Mouse (Mus musculus) small intestine, adult 2 months (tissue): ENCODE measurements around the gene Olfr1513. TPM values are rescaled to one million over a fixed set of nuclear protein-coding genes. Genes with fewer than 3 reads are reported as not detected.
"Not testable (repeated sequence)": the region's sequence is repeated elsewhere in the genome, so short reads cannot be mapped to it uniquely, and the experiment has no call there.

Experiments used
- H3K27ac ChIP-seq: fragments of 200-500 bp; 2 replicates; pipeline ENCODE4 v1.5.1; 2012; ENCODE audit warnings: low read depth, low read length, control low read depth, inconsistent platforms; ENCODE audit not compliant: insufficient read depth
- H3K27me3 ChIP-seq: fragments of 200-500 bp; 2 replicates; pipeline ENCODE4 v1.6.1; 2012; ENCODE audit warnings: mild to moderate bottlenecking, moderate library complexity, low read length, inconsistent platforms; ENCODE audit not compliant: control insufficient read depth, insufficient read depth
- H3K36me3 ChIP-seq: fragments of 200-500 bp; 2 replicates; pipeline ENCODE4 v1.6.1; 2012; ENCODE audit warnings: mild to moderate bottlenecking, low read length, control low read depth, inconsistent platforms; ENCODE audit not compliant: control insufficient read depth, insufficient read depth
- H3K4me1 ChIP-seq: fragments of 200-500 bp; 2 replicates; pipeline ENCODE4 v1.6.1; 2012; ENCODE audit warnings: low read length, inconsistent platforms, mixed read lengths; ENCODE audit not compliant: control insufficient read depth, insufficient read depth, insufficient read length
- H3K4me3 ChIP-seq: fragments of 200-500 bp; 2 replicates; pipeline ENCODE4 v1.5.1; 2012; ENCODE audit warnings: low read depth, mild to moderate bottlenecking, control low read depth, inconsistent platforms, low read length, moderate library complexity
- CTCF ChIP-seq: fragments of 200-500 bp; IDR thresholded peaks from 2 replicates; pipeline ENCODE4 v1.5.1; 2012; ENCODE audit warnings: low read depth, mild to moderate bottlenecking, control low read depth, inconsistent platforms, low read length, moderate library complexity, mixed read lengths; ENCODE audit not compliant: insufficient replicate concordance, insufficient read length; ENCODE audit errors: extremely low read depth
- POLR2A ChIP-seq: fragments of 200-500 bp; IDR thresholded peaks from 2 replicates; pipeline ENCODE4 v1.6.1; 2012; ENCODE audit warnings: low read depth, mild to moderate bottlenecking, control low read depth, inconsistent platforms, low read length, moderate library complexity
- WGBS: fragments of 180-500 bp; shearing (Covaris S2); methylation state at CpG from one replicate; pipeline ENCODE4 v1.1.7; 2018; 5-methylcytosine and 5-hydroxymethylcytosine counted together
- polyA plus RNA-seq: library from polyadenylated mRNA; depleted of rRNA; stranded (reverse); fragments of >200 nt; gene quantifications from 2 replicates; pipeline ENCODE4 v1.2.3, GENCODE M21; 2012; rRNA removed

Olfr1513 gene
- polyA plus RNA-seq = not detected in 2 replicates

- no peak within 1 kb of the TSS for H3K27ac ChIP-seq
- H3K27me3 ChIP-seq = no peaks in the 10 kb centered on the region
- TF ChIP-seq POLR2A = no peak
- no peak within 1 kb of the TSS for H3K4me3 ChIP-seq
- no peaks in the 10 kb centered on the region for H3K36me3 ChIP-seq
- WGBS = 53% methylated on average over 4 of the region's 4 CpGs
- H3K4me1 ChIP-seq = no peaks in the 10 kb centered on the region
Measured at GRCm38 (mm10) chr14:52356308-52356707, at the start of gene Olfr1513. Gene Olfr1513 (minus strand): TSS chr14:52356408.

GRCm38 (mm10) chr14:52397279-52397678, 41.1 kb upstream of the Olfr1513 start, which contains the start of gene Olfr1511:
Gene Olfr1511 (minus strand): TSS chr14:52397379.
- Histone ChIP-seq H3K36me3 (no peaks in the 10 kb centered on the region), H3K27me3 (no peaks in the 10 kb centered on the region), H3K4me3 (no peak within 1 kb of the TSS), H3K27ac (no peak within 1 kb of the TSS), H3K4me1 (no peaks in the 10 kb centered on the region)
- WGBS = 79% methylated on average over 4 of the region's 4 CpGs
- TF ChIP-seq CTCF (no peak), POLR2A (no peak)

- not testable (repeated sequence) for H3K4me3 ChIP-seq, H3K4me1 ChIP-seq, H3K27me3 ChIP-seq, H3K36me3 ChIP-seq, H3K27ac ChIP-seq
- 79% methylated on average over 9 of the region's 9 CpGs for WGBS
Measured at GRCm38 (mm10) chr14:52390084-52390848, 34.1 kb upstream of the Olfr1513 start.

- no peaks in the 10 kb centered on the region for H3K36me3 ChIP-seq
- no peak within 1 kb of the TSS for H3K27ac ChIP-seq
- WGBS = 69% methylated on average over 2 of the region's 2 CpGs
- no peaks in the 10 kb centered on the region for H3K4me1 ChIP-seq
- no peaks in the 10 kb centered on the region for H3K27me3 ChIP-seq
- no peak for TF ChIP-seq POLR2A
- TF ChIP-seq CTCF = no peak
- no peak within 1 kb of the TSS for H3K4me3 ChIP-seq
Measured at GRCm38 (mm10) chr14:52379068-52379467, 22.9 kb upstream of the Olfr1513 start, which contains the start of gene Olfr1512. Gene Olfr1512 (minus strand): TSS chr14:52379168.

GRCm38 (mm10) chr14:52368741-52369140, 12.5 kb upstream of the Olfr1513 start:
- H3K27ac ChIP-seq = no peak overlapping the region
- H3K4me1 ChIP-seq = no peaks in the 10 kb centered on the region
- 84% methylated on average over 3 of the region's 3 CpGs for WGBS
- no peaks in the 10 kb centered on the region for H3K36me3 ChIP-seq
- H3K27me3 ChIP-seq = no peaks in the 10 kb centered on the region
- no peak overlapping the region for H3K4me3 ChIP-seq
- no peak for TF ChIP-seq CTCF
- no peak for TF ChIP-seq POLR2A

- no peaks in the 10 kb centered on the region; the same call in 1 of the 2 replicates for H3K27me3 ChIP-seq
- no peaks in the 10 kb centered on the region for H3K36me3 ChIP-seq
- no peak for TF ChIP-seq CTCF
- TF ChIP-seq POLR2A = no peak
- peaks cover 6% of the 10 kb centered on the region; the same call in 1 of the 2 replicates for H3K4me1 ChIP-seq
- H3K4me3 ChIP-seq = no peak overlapping the region
- H3K27ac ChIP-seq = no peak overlapping the region
- 70% methylated on average over 6 of the region's 6 CpGs for WGBS
Measured at GRCm38 (mm10) chr14:52339512-52339852, 16.7 kb downstream of the Olfr1513 start.

- H3K36me3 ChIP-seq = no peaks in the 10 kb centered on the region
- no peak for TF ChIP-seq POLR2A
- peak; percentile 9; the same call in 1 of the 2 replicates for TF ChIP-seq CTCF
- H3K4me1 ChIP-seq = peaks cover 6% of the 10 kb centered on the region; the same call in 1 of the 2 replicates
- no peak overlapping the region for H3K27ac ChIP-seq
- H3K27me3 ChIP-seq = no peaks in the 10 kb centered on the region
- WGBS = 27% methylated on average over 21 of the region's 21 CpGs
- H3K4me3 ChIP-seq = no peak overlapping the region
Measured at GRCm38 (mm10) chr14:52338751-52339511, 17.3 kb downstream of the Olfr1513 start.
